Mouse (Mus musculus): ENCODE measurements at regions not wholly inside any gene's neighbourhood (a gene's known extent, or its start where the extent isn't known, plus 50 kb on each side); places are given as distances from the start of the nearest gene placed in this dataset.

- Histone ChIP-seq H3K9ac (ENCODE audit: low read length) (no peak overlapping the region), H3K4me2 (ENCODE audit: low read length) (no peak overlapping the region), H3K27me3 (replicated peaks; ENCODE audit: control insufficient read depth, insufficient read depth, low read length) (no peaks in the 10 kb centered on the region), H3K4me1 (replicated peaks; ENCODE audit: control insufficient read depth, insufficient read depth, low read length) (peaks cover 22% of the 10 kb centered on the region), H3K9me3 (ENCODE audit: control insufficient read depth, low read length) (no peaks in the 10 kb centered on the region), H3K4me3 (ENCODE audit: low read depth, low read length) (no peak overlapping the region), H3K27ac (ENCODE audit: low read depth) (no peak overlapping the region), H3K36me3 (ENCODE audit: control insufficient read depth, insufficient read depth, low read length) (no peaks in the 10 kb centered on the region)
- ATAC-seq (replicated peaks; ENCODE audit: low FRiP score, low TSS enrichment, low read depth) (no peak), DNase-seq (ENCODE audit: low spot score) (no peak)
- 43% methylated on average over 20 of the region's 20 CpGs for WGBS
Observed at GRCm38 (mm10) chr2:168333552-168334240, 52.2 kb upstream of the Kcng1 start.

- H3K36me3 ChIP-seq (ENCODE audit: control insufficient read depth, insufficient read depth, low read length) = no peaks in the 10 kb centered on the region
- no peaks in the 10 kb centered on the region for H3K9me3 ChIP-seq (ENCODE audit: control insufficient read depth, low read length)
- no peak for DNase-seq (ENCODE audit: low spot score)
- no peak for ATAC-seq (replicated peaks; ENCODE audit: low FRiP score, low TSS enrichment, low read depth)
- no peak overlapping the region for H3K9ac ChIP-seq (ENCODE audit: low read length)
- no peak overlapping the region for H3K4me3 ChIP-seq (ENCODE audit: low read depth, low read length)
- no peaks in the 10 kb centered on the region for H3K27me3 ChIP-seq (replicated peaks; ENCODE audit: control insufficient read depth, insufficient read depth, low read length)
- H3K4me2 ChIP-seq (ENCODE audit: low read length) = no peak overlapping the region
- peaks cover 22% of the 10 kb centered on the region for H3K4me1 ChIP-seq (replicated peaks; ENCODE audit: control insufficient read depth, insufficient read depth, low read length)
- 26% methylated on average over 6 of the region's 6 CpGs for WGBS
- H3K27ac ChIP-seq (ENCODE audit: low read depth) = no peak overlapping the region
Observed at GRCm38 (mm10) chr2:168332972-168333371, 51.4 kb upstream of the Kcng1 start.

Measured in intestine, embryonic 14.5 days (tissue).